Mouse (Mus musculus): ENCODE data around the gene Pigt.

Pigt gene

DNA sequence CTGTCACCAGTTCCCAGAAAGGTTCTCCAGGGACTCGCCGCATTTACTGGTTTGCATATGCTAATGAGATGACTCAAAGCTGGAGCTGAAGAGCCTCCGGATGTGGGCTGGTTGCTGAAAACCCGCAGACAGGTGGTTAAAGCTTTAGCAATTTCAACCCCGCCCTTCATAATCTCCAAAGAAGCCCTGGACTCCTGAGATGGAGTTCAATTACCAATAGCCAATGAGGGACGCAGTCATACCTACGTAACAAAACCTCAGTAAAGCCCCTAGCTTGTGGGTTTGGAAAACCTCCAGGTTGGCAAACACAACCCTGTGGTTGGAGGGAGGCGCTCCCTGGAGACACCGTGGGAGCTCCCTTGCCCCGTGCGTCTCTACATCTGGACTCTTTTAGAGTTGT is 24.5 kb downstream of the Pigt start:
- DNase-seq: no peak

DNA sequence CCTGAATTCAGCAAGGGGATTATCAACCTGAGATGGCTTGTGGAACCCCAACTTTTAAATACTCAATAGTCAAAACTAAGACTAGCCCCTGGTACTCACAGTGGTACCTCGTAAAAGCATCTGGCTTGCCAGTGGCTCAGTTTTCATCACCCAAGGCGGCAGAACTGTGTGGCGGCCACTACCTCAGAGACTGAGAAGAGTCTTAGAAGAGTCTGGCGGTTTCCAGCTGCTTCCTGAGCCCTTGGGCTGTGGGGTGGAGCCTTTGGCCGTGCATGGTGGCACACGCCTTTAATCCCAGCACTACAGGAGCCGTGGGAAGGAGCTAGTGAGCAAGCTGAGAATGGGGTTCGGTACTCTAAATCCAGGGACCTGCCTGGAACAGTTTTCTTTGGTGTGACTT is 25.0 kb downstream of the Pigt start:
- no peak for DNase-seq

DNA sequence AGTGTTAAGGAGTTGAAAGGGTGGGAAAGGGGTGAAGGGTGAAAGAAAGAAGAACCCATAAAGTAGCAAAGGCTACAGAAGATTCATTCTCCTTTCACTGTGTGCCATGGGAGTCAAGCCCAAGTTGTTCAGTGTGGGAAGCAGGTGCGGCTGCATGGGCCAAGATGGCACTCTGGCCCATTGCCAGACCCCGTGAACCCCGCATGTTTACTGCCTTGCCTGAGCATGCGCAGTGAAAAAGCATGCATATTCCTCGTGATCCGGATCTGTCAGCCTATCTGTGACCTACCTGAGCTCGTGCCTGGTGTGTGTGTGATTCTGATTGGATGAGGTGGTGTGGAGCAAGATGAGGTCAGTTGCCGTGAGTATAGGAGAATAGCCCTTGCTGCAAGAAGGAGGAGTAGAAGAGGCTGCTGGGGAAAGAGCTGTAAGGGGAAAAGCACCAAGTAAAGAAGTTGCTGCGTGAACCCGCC is 26.0 kb downstream of the Pigt start:
- no peak for DNase-seq

DNA sequence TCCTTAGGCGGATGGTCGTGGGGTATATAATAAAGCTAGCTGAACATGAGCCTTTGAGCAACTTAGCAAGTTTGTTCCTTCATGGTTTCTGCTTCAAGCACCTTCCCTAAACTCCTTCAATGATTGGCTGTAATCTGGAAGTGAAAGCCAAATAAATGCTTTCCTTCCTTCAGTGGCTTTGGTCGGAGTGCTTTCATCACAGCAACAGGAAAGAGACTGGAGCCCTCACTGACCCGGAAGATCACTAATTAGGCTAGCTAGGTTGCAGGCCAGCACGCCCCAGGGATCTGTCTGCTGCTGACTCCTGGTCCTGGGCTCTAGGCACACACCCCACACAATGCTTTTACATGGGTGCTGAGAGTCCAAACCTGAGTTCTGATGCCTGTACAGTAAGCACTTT is 31.2 kb downstream of the Pigt start:
- no peak for DNase-seq

DNA sequence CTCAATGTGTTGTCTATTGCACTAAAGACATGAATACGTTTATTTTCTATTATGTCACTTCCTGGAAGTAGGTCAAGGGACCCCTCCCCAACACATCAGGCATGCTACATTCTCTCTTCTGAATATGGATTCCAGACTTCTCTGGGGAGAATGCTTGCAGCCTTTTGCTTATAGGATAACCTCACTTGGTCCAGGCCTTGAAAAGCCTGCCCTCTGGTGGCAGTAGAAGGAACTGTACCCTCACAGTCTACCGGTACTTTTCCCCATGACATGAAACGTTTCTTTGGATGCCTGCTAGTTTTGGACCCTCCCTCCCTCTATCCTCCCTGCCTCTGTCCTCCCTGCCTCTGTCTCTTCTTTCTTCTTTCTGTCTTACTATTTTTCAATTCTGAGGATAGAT is 33.8 kb downstream of the Pigt start:
- peak; percentile 66 for DNase-seq

DNA sequence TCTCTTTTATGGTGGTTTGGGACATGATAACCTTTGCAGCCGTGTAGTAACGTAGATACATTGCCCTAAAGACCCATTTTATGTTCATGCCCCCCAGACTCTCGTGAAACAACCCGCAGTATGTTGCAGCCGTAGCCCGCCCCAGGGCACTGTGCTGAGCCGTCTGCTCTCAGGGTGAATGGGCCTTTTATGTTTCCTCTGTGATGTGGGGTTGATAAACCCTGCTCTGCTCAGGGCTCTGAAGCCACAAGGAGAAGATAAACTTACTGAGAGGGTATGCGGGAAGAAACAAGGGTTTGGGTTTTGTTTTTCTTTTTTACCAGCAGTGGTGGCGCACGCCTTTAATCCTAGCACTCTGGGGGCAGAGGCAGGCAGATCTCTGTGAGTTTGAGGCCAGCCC is 37.0 kb downstream of the Pigt start:
- DNase-seq: no peak

DNA sequence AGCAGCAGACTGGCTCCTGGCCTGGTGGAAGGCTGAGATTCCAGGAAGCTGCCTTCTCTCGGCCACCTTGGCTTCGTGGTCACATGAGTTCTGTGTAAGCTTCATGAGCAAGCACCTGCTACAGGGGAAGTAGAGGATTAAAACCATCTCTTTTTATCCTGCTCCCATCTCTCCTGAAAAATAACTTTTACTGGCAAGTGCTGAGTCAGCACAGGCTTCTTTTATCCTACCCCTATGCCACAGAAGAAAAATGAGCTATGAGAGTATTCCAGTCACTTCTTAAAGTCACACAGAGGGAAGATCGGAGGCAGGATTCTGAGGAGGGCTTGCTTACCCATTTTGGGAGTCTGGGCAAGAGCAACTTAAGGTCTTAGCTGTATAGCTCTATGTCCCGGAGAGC is 39.7 kb downstream of the Pigt start:
- no peak for DNase-seq

DNA sequence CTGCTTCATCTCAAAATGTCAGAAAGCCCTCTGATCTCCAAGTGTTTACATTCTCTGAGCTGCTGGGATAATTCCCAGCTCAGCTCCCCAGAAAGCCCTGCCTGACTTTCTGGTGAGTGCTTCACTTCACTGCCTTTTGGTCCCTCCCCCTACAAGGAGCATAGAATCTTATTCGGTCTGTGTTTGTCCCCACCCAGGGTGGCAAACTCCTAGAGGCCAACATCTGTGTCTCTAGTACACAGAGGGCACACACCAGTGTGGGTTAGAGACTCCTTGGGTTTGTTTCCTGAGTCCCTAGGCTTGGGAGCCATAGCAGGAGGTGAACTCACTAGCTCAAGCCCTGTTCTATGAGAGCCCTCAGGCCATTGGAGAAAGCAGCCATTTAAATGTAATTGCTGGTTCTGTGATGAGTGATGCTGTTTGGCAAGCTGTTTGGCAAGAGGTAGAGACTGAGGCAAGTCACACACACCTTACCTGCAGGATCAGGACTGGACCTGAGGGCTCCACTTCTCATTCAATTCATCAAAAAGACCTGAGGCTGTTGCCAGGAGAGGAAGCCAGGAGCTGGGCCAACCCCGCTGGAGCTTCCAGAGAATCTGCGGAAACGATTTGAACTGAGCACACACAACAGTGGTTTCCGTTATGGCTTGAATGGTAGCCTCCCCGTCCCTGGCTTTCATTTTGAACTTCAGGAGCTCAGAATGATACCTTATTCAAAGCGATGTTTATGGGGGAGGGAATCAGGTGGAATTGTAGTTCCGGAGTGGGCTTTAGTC is 43.5 kb downstream of the Pigt start:
- no peak for DNase-seq

DNA sequence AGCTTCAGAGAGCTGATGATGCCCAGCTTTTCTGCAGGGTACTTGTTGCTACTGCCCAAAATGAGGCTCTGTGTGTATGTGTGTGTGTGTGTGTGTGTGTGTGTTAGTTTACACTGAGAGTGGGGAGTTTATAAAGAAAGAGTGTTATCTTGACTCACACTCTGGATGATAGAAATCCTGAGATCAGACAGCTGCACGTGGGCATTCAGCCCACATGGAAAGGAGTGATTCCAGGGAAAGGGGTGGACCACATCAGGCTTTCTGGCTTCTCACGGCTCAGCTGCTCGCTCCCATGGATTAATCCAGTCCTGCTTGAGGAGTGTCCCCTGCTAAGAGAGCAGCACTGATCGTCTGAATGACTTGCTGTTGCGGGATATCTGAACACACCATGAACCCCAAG is 44.8 kb downstream of the Pigt start:
- no peak for DNase-seq

DNA sequence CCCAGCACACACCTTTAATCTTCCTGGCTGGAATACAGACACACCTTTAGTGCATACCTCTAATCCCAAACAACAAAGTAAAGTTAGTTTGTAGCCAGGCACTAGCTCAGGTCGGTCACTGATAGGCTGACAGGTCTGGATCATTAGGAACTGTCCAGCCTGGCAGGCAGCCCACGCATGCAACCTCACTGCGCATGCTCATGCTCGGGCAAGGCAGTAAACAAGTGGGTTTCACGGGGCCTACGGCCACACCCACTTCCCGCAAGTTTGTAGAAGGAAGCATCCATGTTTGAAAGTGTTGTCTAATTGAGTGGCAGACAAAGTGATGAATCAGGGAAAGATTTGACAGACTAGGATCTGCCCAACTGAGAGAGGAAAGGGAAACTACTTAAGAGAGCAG is 45.3 kb downstream of the Pigt start:
- no peak for DNase-seq

DNA sequence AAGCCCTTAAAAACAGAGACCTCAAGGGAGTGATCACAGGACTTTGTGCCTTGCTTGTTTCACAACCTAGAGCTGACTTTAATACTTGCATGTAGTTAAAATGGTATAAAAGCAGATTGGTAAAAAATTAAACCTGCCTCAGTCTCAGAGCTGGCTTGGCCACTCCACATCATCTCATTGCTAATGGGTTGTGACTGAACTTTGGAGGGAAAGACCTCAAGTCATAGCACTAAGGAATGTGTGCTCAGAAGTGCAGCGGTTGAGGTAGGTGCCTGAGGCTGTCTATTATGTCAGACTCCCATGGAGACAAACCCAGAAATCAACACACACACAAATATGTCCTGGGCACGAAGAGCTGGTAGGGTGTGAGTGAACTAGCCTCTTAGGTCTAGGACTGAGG is 46.4 kb downstream of the Pigt start:
- no peak for DNase-seq

DNA sequence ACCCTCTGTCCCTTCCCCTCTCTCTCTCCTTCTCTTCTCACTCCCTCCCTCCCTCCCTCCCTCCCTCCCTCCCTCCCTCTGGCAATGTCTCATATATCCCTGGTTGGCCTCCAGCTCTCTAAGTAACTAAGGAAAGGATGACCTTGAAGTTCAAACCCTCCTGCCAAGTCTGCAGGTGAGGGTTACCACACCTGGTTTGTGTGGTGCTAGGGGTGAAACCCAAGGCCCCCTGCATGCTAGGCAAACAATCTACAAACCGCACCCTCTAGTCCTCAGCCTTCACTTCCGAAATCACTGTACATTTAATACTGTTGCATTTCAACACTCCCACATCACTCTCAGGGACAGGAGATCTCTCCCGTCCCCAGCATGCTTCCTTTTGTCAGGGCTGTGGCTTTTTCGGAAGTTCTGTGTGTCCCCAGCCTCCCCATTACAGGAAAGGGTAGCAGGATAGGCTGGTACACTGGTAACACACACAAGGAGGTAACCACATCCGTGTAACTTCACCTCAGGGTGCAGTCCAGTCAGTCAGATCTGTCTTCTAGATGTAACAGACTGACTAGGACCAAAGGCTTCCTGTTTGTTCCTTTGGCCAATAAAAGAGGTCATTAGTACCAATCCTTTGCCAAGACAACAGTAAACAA is 47.3 kb downstream of the Pigt start:
- DNase-seq: no peak

DNA sequence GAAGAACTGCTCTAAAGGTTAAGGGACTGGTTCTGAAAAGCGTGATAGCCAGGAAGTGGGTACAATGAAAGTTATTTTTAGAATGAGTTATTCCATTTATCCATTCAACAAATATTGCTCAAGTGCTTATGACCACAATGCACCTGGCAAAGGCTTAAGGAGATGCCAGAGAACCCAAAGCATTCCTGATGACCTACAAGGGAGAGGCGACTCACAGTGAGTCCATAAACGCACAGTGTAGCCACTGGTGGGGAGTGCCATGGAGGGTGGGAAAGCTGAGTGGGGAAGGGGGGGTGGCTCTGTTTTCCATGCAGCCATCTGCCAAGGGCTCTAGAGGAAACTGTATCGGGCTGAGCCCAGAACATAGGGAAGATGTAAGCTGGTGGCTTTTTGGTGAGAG is 52.0 kb downstream of the Pigt start:
- DNase-seq: no peak

DNA sequence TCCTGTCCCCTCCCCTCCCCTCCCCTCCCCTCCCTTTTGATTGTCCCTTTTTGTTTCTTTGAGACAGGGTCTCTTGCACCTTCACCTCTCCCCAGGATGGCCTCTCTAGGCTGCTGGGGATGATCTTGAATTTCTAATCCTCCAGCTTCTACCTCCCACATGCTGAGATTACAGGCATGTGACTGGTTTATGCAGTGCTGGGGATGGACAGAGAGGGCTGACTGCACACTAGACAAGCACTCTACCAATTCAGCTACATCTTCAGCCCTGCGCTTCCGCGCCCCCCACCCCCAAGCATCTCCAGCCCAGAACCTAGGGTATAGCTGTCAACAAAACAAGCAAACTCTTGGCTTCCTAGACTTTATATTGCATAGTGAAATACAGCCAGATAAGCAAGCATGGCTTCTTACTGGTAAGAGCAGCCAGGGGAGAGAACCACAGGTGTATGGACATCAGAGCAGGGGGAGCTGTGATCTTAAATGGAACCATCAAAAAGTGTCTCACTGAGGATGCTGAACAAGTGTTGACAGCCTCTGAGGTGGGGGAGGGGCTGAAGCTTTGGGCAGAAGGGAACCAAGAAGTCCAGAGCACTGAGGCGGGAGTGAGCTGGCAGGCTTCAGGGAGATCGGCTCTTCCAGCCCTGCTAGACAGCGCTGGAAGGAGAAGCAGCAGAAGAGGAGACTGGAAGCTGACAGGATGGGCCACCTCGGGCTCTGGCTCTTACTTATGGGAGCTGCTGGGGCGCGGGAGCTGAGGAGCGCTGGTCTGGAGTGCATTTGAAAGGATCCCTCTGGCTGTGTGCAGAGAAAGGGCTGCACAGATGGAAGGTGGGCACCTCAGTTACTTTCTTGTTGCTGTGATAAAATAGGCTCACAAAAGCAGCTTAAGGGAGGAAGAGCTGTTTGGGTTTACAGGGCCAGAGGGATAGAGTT is 52.9 kb downstream of the Pigt start:
- DNase-seq: peak; percentile 29

DNA sequence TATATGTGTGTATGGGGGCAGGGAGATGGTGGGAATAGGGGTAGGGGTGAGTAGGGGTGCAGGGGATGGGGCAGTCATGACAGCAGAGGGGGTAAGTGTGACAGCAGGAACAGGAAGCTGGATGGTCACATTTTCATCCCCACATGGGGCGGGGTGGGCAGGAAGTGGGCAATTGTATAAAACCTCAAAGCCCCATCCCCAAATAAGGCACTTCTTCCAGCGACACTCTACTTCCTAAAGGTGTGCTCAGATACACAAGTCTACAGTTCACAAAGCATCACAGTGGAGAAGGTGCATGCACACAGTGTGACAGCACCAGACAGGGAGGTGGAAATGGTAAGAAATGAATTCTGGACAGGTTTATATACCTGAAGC is 53.6 kb downstream of the Pigt start:
- DNase-seq: no peak

DNA sequence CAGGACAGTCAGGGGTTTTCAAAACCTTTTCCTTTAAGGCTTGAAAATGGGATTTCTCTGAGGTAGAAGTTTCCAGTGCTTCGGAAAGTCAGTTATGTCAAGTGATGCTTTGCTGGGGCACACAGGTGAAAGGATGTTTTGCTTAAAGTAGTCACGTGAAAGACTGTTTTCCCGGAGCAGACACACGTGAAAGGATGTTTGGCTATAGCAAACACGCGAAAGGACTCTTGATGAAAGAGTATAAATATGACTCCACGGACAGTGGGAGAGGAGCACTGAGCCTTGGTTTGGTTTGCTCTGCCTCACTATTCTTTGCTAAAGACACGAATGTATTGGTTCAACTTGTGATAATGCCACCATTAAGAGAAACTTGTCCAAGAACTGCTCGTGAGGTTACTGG is 54.2 kb downstream of the Pigt start:
- no peak for DNase-seq
